Mouse (Mus musculus) kidney, postnatal 10 days (tissue): ENCODE results near the gene Mrm2.
"Not testable (repeated sequence)": the region's sequence is repeated elsewhere in the genome, so short reads cannot be mapped to it uniquely, and the experiment has no call there.

ENCODE experiments used
- DNase-seq: peaks from one replicate; pipeline ENCODE4 v3.0.0; 2021; ENCODE audit warnings: mixed read lengths

The Mrm2 gene

GRCm38 (mm10) chr5:140331615-140332512 lies at the start of gene Mrm2:
Gene Mrm2 (minus strand): TSS chr5:140331898.
- peak; percentile 91 for DNase-seq

- no peak for DNase-seq
Observed at GRCm38 (mm10) chr5:140381156-140381555, 49.5 kb upstream of the Mrm2 start.

GRCm38 (mm10) chr5:140379299-140379698 lies 47.6 kb upstream of the Mrm2 start:
- DNase-seq = no peak

GRCm38 (mm10) chr5:140378121-140378853 lies 46.6 kb upstream of the Mrm2 start:
- DNase-seq = peak; percentile 67

- no peak for DNase-seq
Observed at GRCm38 (mm10) chr5:140375249-140375829, 43.6 kb upstream of the Mrm2 start.

GRCm38 (mm10) chr5:140374226-140374625 lies 42.5 kb upstream of the Mrm2 start:
- DNase-seq = no peak

GRCm38 (mm10) chr5:140373711-140374110 lies 42.0 kb upstream of the Mrm2 start:
- no peak for DNase-seq

GRCm38 (mm10) chr5:140371671-140372070 lies 40.0 kb upstream of the Mrm2 start:
- no peak for DNase-seq

GRCm38 (mm10) chr5:140370446-140371254 lies 39.0 kb upstream of the Mrm2 start:
- DNase-seq = peak; percentile 54

GRCm38 (mm10) chr5:140369466-140369865 lies 37.8 kb upstream of the Mrm2 start:
- no peak for DNase-seq

- no peak for DNase-seq
Observed at GRCm38 (mm10) chr5:140368926-140369325, 37.2 kb upstream of the Mrm2 start.

GRCm38 (mm10) chr5:140368126-140368525 lies 36.4 kb upstream of the Mrm2 start:
- DNase-seq = not testable (repeated sequence)

- peak; percentile 48 for DNase-seq
Observed at GRCm38 (mm10) chr5:140364415-140364814, 32.7 kb upstream of the Mrm2 start.

GRCm38 (mm10) chr5:140359930-140360674 lies 28.4 kb upstream of the Mrm2 start:
- peak; percentile 72 for DNase-seq

GRCm38 (mm10) chr5:140357466-140357865 lies 25.8 kb upstream of the Mrm2 start:
- DNase-seq = no peak

GRCm38 (mm10) chr5:140355934-140356333 lies 24.2 kb upstream of the Mrm2 start:
- peak; percentile 43 for DNase-seq

- DNase-seq = no peak
Observed at GRCm38 (mm10) chr5:140352352-140352751, 20.7 kb upstream of the Mrm2 start.

GRCm38 (mm10) chr5:140350731-140351497 lies 19.2 kb upstream of the Mrm2 start:
- DNase-seq = no peak

- DNase-seq = no peak
Observed at GRCm38 (mm10) chr5:140349882-140350281, 18.2 kb upstream of the Mrm2 start.

- DNase-seq = no peak
Observed at GRCm38 (mm10) chr5:140346050-140346449, 14.4 kb upstream of the Mrm2 start.

GRCm38 (mm10) chr5:140345244-140345643 lies 13.5 kb upstream of the Mrm2 start:
- DNase-seq = no peak
